Mouse (Mus musculus) forebrain, embryonic 11.5 days (tissue): ENCODE data around the gene Hpca. TPM values are rescaled to one million over a fixed set of nuclear protein-coding genes. Genes with fewer than 3 reads are reported as not detected.

ENCODE experiments used
- ATAC-seq: fragments of 200-750 bp; cut with Nextera tagmentation; replicated peaks from 2 replicates; pipeline ENCODE4 v1.8.0; 2017; ENCODE audit warnings: moderate TSS enrichment; ENCODE audit not compliant: low FRiP score
- DNase-seq: peaks from one replicate; pipeline ENCODE4 v3.0.0-alpha.2; 2017; ENCODE audit warnings: low spot score
- H3K27ac ChIP-seq: fragments of 300-500 bp; sonication (generic); 2 replicates; pipeline ENCODE4 v1.5.1; 2014; ENCODE audit warnings: low read depth, low read length
- H3K27me3 ChIP-seq: fragments of 300-500 bp; sonication (generic); 2 replicates; pipeline ENCODE4 v1.6.1; 2014; ENCODE audit warnings: mild to moderate bottlenecking, low read length, mixed read lengths; ENCODE audit not compliant: control insufficient read depth, insufficient read depth
- H3K36me3 ChIP-seq: fragments of 300-500 bp; sonication (generic); 2 replicates; pipeline ENCODE4 v1.6.1; 2014; ENCODE audit warnings: mild to moderate bottlenecking, low read length, moderate library complexity, mixed read lengths; ENCODE audit not compliant: control insufficient read depth, insufficient read depth
- H3K4me1 ChIP-seq: fragments of 300-500 bp; sonication (generic); replicated peaks from 2 replicates; pipeline ENCODE4 v1.6.1; 2014; ENCODE audit warnings: low read length, mixed read lengths; ENCODE audit not compliant: control insufficient read depth, insufficient read depth
- H3K4me2 ChIP-seq: fragments of 300-500 bp; sonication (generic); 2 replicates; pipeline ENCODE4 v1.6.1; 2014; ENCODE audit warnings: low read depth, mild to moderate bottlenecking, low read length, moderate library complexity, mixed read lengths; ENCODE audit not compliant: severe bottlenecking
- H3K4me3 ChIP-seq: fragments of 300-500 bp; sonication (generic); 2 replicates; pipeline ENCODE4 v1.5.1; 2014; ENCODE audit warnings: low read depth, low read length
- H3K9ac ChIP-seq: fragments of 300-500 bp; sonication (generic); 2 replicates; pipeline ENCODE4 v1.6.1; 2014; ENCODE audit warnings: low read length
- H3K9me3 ChIP-seq: fragments of 300-500 bp; sonication (generic); 2 replicates; pipeline ENCODE4 v1.6.1; 2016; ENCODE audit warnings: low read length, mixed read lengths; ENCODE audit not compliant: control insufficient read depth
- WGBS: fragments of 180-500 bp; shearing (Covaris S2); extraction: QIAGEN DNeasy Blood & Tissue Kit; methylation state at CpG from one replicate; pipeline ENCODE4 v1.1.7; 2014; 5-methylcytosine and 5-hydroxymethylcytosine counted together
- polyA plus RNA-seq: library from polyadenylated mRNA; unstranded; fragments of >200 nt; fragmentation: Nextera tagmentation; extraction: Ambion mirVana; gene quantifications from 2 replicates; pipeline ENCODE4 v1.2.1, GENCODE M21; 2014

Gene Hpca
- polyA plus RNA-seq, 1 experiment from 2014 or later = 1.2 TPM

DNA sequence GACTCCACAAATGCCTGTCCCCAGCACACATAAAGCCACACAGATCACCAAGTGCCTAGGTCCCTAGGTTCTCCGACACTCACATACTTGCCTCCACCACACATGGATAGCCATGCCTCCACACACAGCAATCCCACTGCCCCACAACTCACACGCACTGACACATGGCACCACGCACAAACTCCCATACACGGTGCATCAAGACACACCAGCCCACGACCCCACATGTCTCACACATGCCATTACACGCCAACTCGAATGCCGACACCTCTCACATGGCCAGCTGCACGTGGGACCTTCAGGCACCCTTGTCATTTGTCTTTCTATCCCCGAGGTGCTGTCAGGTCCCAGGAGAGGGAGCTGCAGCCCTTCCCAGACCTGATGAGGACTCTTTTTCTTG, 2.1 kb downstream of the Hpca start:
- WGBS = 72% methylated on average over 10 of the region's 10 CpGs
- DNase-seq = no peak

GRCm38 (mm10) chr4:129117720-129118510, 3.9 kb downstream of the Hpca start:
- Histone ChIP-seq H3K27ac (no peak overlapping the region), H3K27me3 (peaks cover 21% of the 10 kb centered on the region), H3K4me2 (no peak overlapping the region), H3K9ac (no peak overlapping the region), H3K4me1 (peaks cover 16% of the 10 kb centered on the region), H3K4me3 (no peak overlapping the region), H3K36me3 (no peaks in the 10 kb centered on the region), H3K9me3 (no peaks in the 10 kb centered on the region)
- no peak for DNase-seq
- 83% methylated on average over 14 of the region's 14 CpGs for WGBS
- no peak for ATAC-seq

More for the DNA sequence above, 2.1 kb downstream of the Hpca start:
- H3K27ac ChIP-seq = no peak overlapping the region
- H3K36me3 ChIP-seq = no peaks in the 10 kb centered on the region
- no peak overlapping the region for H3K4me2 ChIP-seq
- no peak for ATAC-seq
- H3K9ac ChIP-seq = no peak overlapping the region
- H3K9me3 ChIP-seq = no peaks in the 10 kb centered on the region
- no peak overlapping the region for H3K4me3 ChIP-seq
- peaks cover 28% of the 10 kb centered on the region for H3K27me3 ChIP-seq
- H3K4me1 ChIP-seq = peaks cover 9% of the 10 kb centered on the region

DNA sequence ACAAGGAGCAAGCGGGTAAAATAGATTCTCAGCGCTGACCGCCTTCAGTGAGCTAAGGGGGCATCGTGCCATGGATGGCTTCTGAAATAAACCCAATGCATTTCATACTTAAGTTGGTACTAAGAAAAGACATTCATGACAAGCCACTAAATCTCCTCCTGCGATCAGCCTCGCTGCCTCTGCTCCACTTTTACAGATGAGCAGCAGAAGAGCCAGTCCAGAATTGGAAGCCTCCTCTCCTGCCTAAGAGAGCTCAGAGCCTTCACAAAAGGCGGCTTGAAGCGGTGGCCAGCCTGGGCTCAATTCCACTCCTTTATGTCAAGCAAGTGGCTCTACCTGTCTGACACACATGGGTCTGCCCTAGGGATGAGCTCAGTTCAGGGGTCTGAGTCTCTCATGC, 5.1 kb downstream of the Hpca start:
- Histone ChIP-seq H3K9ac (no peak overlapping the region), H3K4me3 (no peak overlapping the region), H3K9me3 (no peaks in the 10 kb centered on the region), H3K27ac (no peak overlapping the region), H3K4me2 (no peak overlapping the region), H3K27me3 (peaks cover 16% of the 10 kb centered on the region), H3K4me1 (peaks cover 15% of the 10 kb centered on the region), H3K36me3 (no peaks in the 10 kb centered on the region)
- 92% methylated on average over 8 of the region's 8 CpGs for WGBS
- DNase-seq (no peak), ATAC-seq (no peak)

DNA sequence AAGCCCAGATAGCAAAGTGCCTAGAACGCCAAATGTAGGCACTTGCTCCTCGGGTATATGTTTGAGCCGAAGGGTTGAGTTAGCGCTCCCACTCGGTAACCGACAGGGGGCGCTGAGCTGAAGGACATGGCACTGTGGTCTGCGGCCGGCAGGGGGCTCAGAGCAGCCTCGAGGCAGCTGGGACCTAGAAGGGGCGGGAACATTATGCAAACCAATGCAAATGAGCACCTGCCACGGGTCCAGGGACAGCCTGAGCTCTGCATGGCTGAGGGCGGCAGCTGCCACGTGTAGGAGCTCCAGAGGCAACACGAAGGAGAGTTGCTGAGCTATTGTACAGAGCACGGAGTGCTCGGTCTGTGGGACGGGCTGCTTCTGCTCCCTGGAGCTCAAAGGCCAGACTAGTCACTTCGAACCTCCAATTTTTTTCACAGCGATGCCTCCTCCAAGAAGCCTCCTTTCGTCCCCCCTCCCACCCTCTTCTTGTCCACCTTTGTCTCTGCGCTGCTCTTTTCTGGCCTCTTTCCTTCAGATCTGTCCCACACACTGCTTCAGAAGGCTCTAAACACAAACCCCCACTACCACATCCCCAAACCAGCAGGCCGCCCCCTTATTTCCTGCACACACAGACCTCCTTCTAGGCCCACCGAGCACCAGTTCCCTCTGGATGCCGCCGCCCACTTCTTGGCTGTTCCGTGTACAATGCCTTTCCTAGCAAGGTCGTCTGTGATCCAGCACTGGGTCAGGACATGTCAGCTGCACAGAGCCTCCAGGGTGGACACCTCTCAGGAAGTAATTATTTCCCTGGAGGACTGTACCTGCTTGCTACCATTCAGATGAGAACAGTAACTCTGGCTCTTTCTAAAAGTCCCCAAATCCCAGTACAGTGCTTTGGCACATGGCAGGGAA, 8.5 kb downstream of the Hpca start:
- peak; percentile 94 for ATAC-seq
- Histone ChIP-seq H3K27ac (no peak overlapping the region), H3K36me3 (no peaks in the 10 kb centered on the region), H3K4me1 (peaks cover 11% of the 10 kb centered on the region; the same call in 1 of the 2 replicates), H3K4me2 (no peak overlapping the region), H3K27me3 (no peaks in the 10 kb centered on the region; the same call in 1 of the 2 replicates), H3K9ac (no peak overlapping the region), H3K4me3 (no peak overlapping the region), H3K9me3 (no peaks in the 10 kb centered on the region)
- DNase-seq = peak; percentile 95
- 35% methylated on average over 27 of the region's 28 CpGs for WGBS

DNA sequence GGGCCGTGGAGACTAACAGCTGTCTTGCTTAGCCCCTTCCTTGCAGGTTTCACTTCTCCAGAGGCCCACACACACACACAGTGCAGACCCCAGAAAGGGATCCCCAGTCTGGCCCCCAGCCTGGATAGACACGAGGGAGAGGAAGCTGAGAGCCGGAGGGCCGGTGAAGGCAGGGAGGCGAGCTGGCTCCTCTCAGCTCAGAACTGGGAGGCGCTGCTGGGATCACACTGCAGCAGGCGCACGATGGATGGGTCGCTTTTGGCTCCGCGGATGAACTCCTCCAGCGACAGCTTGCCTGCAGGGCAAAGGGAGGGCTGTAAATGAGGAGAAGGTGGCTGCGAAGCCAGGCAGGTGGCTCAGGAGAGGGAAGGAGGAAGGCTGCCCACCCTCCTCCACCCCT, 9.6 kb downstream of the Hpca start:
- DNase-seq = no peak
- Histone ChIP-seq H3K4me2 (no peak overlapping the region), H3K36me3 (no peaks in the 10 kb centered on the region), H3K4me3 (no peak overlapping the region), H3K4me1 (peaks cover 11% of the 10 kb centered on the region; the same call in 1 of the 2 replicates), H3K27ac (no peak overlapping the region), H3K9me3 (no peaks in the 10 kb centered on the region), H3K27me3 (no peaks in the 10 kb centered on the region; the same call in 1 of the 2 replicates), H3K9ac (no peak overlapping the region)
- no peak; the same call in 1 of the 2 replicates for ATAC-seq
- 75% methylated on average over 13 of the region's 13 CpGs for WGBS

- Histone ChIP-seq H3K9me3 (no peaks in the 10 kb centered on the region), H3K9ac (no peak overlapping the region), H3K27me3 (peaks cover under 1% of the 10 kb centered on the region; the same call in 1 of the 2 replicates), H3K36me3 (no peaks in the 10 kb centered on the region), H3K4me3 (no peak overlapping the region), H3K4me2 (no peak overlapping the region), H3K4me1 (peaks cover 11% of the 10 kb centered on the region; the same call in 1 of the 2 replicates), H3K27ac (no peak overlapping the region)
- WGBS = 64% methylated on average over 11 of the region's 11 CpGs
- DNase-seq (no peak), ATAC-seq (no peak)
Observed at GRCm38 (mm10) chr4:129111350-129111749, 10.5 kb downstream of the Hpca start.

DNA sequence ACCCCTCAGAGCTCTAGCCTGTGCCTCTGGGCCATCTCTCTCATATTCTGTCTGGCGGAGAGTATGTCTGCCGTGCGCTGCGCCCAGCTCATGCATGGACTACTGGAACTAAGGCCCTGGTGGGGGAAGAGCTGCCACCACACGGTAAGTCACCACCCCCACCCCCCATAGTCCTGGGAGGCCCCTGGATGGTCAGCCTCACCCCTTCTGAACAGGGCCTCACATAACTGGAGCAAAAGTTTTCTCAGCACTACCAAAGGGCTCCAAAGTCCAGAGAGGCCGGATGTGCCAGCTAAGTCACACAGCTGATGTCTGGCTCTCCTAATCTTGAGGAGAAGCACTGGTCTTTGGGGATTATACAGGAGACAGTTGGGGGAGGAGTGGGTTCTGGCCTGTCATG, 11.0 kb downstream of the Hpca start:
- Histone ChIP-seq H3K27ac (no peak overlapping the region), H3K4me3 (no peak overlapping the region), H3K9me3 (no peaks in the 10 kb centered on the region), H3K36me3 (no peaks in the 10 kb centered on the region), H3K27me3 (peaks cover 6% of the 10 kb centered on the region), H3K4me1 (peaks cover 11% of the 10 kb centered on the region; the same call in 1 of the 2 replicates), H3K9ac (no peak overlapping the region), H3K4me2 (no peak overlapping the region)
- WGBS = 89% methylated on average over 6 of the region's 6 CpGs
- ATAC-seq (no peak), DNase-seq (no peak)

DNA sequence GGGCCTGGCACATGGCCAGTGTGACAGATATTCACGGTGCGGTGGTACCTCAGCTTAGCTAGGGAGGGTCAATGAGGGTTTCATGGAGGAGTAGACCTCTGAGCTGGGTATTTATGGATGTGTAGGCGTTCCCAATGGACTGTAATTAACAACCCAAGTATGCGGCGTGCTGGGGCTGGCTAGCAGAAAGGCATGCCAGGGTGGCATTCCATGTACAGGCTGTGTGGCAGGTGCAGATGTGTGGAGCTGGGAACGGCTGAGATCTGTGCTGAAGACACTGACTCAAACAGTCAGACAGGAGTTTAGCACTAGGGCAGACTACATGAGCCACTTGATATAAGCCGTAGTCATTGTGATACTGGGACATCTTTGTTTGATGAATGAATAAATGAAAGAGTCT, 13.2 kb downstream of the Hpca start:
- no peak overlapping the region for H3K27ac ChIP-seq
- no peak overlapping the region for H3K9ac ChIP-seq
- H3K27me3 ChIP-seq = peaks cover 25% of the 10 kb centered on the region
- H3K4me3 ChIP-seq = no peak overlapping the region
- ATAC-seq (no peak), DNase-seq (no peak)
- H3K4me2 ChIP-seq = no peak overlapping the region
- no peaks in the 10 kb centered on the region for H3K9me3 ChIP-seq
- no peaks in the 10 kb centered on the region for H3K36me3 ChIP-seq
- peaks cover 9% of the 10 kb centered on the region; the same call in 1 of the 2 replicates for H3K4me1 ChIP-seq
- 87% methylated on average over 7 of the region's 7 CpGs for WGBS
